Mouse (Mus musculus) liver, embryonic 14 days (tissue): ENCODE results near the gene Ank3. TPM values are rescaled to one million over a fixed set of nuclear protein-coding genes. Genes with fewer than 3 reads are reported as not detected.

Source experiments
- polyA plus RNA-seq: library from polyadenylated mRNA; depleted of rRNA; stranded (reverse); fragments of >200 nt; gene quantifications from 2 replicates; pipeline ENCODE4 v1.2.3, GENCODE M21; 2012; rRNA removed

Ank3 gene
- polyA plus RNA-seq: 2.9 and 3.7 TPM in 2 replicates

GRCm38 (mm10) chr10:69398763-69399590 is at the start of gene Ank3:
TSS of gene Ank3 (plus strand) at chr10:69398773.

DNA sequence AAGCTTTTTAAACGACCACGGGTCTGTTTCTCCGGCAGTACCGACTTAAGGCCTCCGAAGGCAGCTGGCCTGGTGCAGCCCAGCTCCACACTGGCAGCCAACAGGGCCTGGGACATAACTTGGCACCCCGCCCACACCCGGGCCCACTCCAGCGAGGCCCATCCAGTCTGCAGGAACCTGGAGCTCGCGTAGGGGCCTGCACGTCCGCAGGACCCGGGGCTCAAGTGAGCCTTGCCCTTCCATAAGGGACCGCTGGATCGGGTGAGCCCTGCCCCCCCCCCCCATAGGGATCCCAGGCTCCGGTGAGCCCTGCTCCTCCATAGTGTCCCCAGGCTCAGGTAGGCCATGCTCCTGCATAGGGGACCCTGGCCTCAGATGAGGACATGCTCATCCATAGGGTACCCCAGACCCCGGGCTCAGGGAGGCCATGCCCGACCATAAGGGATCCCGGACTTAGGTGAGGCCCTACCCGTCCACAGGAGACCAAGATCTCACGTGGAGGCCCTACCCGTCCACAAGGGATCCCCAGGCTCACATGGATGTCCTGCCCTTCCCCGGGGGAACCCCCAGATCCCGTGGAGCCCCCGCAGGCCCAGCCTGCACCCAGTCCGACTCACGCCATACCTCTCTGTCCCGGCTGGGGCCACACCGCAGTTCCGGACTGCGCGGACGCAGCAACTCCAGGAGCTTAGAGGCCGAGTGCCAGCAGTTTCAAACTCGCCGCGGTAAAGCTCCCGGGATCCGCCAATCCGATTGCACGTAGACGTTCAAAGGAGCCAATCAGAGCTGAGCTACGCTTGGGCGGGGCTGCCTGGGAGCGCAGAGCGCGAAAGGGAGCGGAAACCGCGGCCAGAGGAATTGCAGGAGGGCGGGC is 46.1 kb upstream of the Ank3 start, which contains the start of gene Cdk1:
TSS of gene Cdk1 (minus strand) at position 727 of the 874 bp plus-strand sequence.

Other genes with a start within 250 kb of the Ank3 start
- 2.4 and 2.9 TPM in 2 replicates for gene Rhobtb1, start 247.3 kb upstream of the Ank3 start, polyA plus RNA-seq
- 0.38 and 0.53 TPM in 2 replicates for gene A930033H14Rik, start 185.7 kb upstream of the Ank3 start, polyA plus RNA-seq
- gene Cdk1, start 45.8 kb upstream of the Ank3 start, polyA plus RNA-seq: 293 and 342 TPM in 2 replicates